Mouse (Mus musculus) intestine, embryonic 14.5 days (tissue): ENCODE results near the gene Zdhhc6. TPM values are rescaled to one million over a fixed set of nuclear protein-coding genes. Genes with fewer than 3 reads are reported as not detected.
A peak's percentile ranks its signal among the peaks of the same experiment; 100 is the strongest.

Experiments used
- ATAC-seq: fragments of 200-750 bp; cut with Nextera tagmentation; replicated peaks from 2 replicates; pipeline ENCODE4 v1.8.0; 2017; ENCODE audit warnings: low read depth, moderate number of reproducible peaks, moderate TSS enrichment, moderate library complexity; ENCODE audit not compliant: low FRiP score, low TSS enrichment
- DNase-seq: peaks from one replicate; pipeline ENCODE4 v3.0.0-alpha.2; 2018; ENCODE audit warnings: low spot score
- H3K27ac ChIP-seq: fragments of 300-500 bp; sonication (generic); 2 replicates; pipeline ENCODE4 v1.5.1; 2014; ENCODE audit warnings: low read depth, mild to moderate bottlenecking, control low read depth
- H3K27me3 ChIP-seq: fragments of 300-500 bp; sonication (generic); replicated peaks from 2 replicates; pipeline ENCODE4 v1.6.1; 2014; ENCODE audit warnings: low read length, control low read depth; ENCODE audit not compliant: control insufficient read depth, insufficient read depth
- H3K36me3 ChIP-seq: fragments of 300-500 bp; sonication (generic); 2 replicates; pipeline ENCODE4 v1.6.1; 2014; ENCODE audit warnings: low read length, control low read depth; ENCODE audit not compliant: control insufficient read depth, insufficient read depth
- H3K4me1 ChIP-seq: fragments of 300-500 bp; sonication (generic); replicated peaks from 2 replicates; pipeline ENCODE4 v1.6.1; 2014; ENCODE audit warnings: low read length, control low read depth, mixed read lengths; ENCODE audit not compliant: control insufficient read depth, insufficient read depth
- H3K4me2 ChIP-seq: fragments of 300-500 bp; sonication (generic); 2 replicates; pipeline ENCODE4 v1.6.1; 2014; ENCODE audit warnings: low read length
- H3K4me3 ChIP-seq: fragments of 300-500 bp; sonication (generic); 2 replicates; pipeline ENCODE4 v1.5.1; 2014; ENCODE audit warnings: low read depth, low read length, control low read depth, mixed read lengths
- H3K9ac ChIP-seq: fragments of 300-500 bp; sonication (generic); 2 replicates; pipeline ENCODE4 v1.6.1; 2014; ENCODE audit warnings: mild to moderate bottlenecking, low read length
- H3K9me3 ChIP-seq: fragments of 300-500 bp; sonication (generic); 2 replicates; pipeline ENCODE4 v1.6.1; 2016; ENCODE audit warnings: low read length, control low read depth; ENCODE audit not compliant: control insufficient read depth
- WGBS: fragments of 180-500 bp; shearing (Covaris S2); extraction: QIAGEN DNeasy Blood & Tissue Kit; methylation state at CpG from one replicate; pipeline ENCODE4 v1.1.7; 2014; 5-methylcytosine and 5-hydroxymethylcytosine counted together
- polyA plus RNA-seq: library from polyadenylated mRNA; unstranded; fragments of >200 nt; fragmentation: Nextera tagmentation; extraction: Ambion mirVana; gene quantifications from 2 replicates; pipeline ENCODE4 v1.2.1, GENCODE M21; 2014

The Zdhhc6 gene
- polyA plus RNA-seq, 1 experiment from 2014 or later = 102 TPM

- no peak for ATAC-seq
- Histone ChIP-seq H3K9me3 (no peaks in the 10 kb centered on the region), H3K27ac (no peak overlapping the region), H3K9ac (no peak overlapping the region), H3K4me3 (no peak overlapping the region), H3K4me2 (no peak overlapping the region), H3K27me3 (no peaks in the 10 kb centered on the region), H3K4me1 (no peaks in the 10 kb centered on the region), H3K36me3 (no peaks in the 10 kb centered on the region)
- DNase-seq = no peak
- WGBS = 26% methylated on average over 2 of the region's 2 CpGs
These were observed 79.8 kb downstream of the Zdhhc6 start for GRCm38 (mm10) chr19:55236026-55236425.

- no peak overlapping the region for H3K9ac ChIP-seq
- H3K27me3 ChIP-seq = no peaks in the 10 kb centered on the region
- no peaks in the 10 kb centered on the region for H3K9me3 ChIP-seq
- no peak overlapping the region for H3K27ac ChIP-seq
- ATAC-seq (peak; percentile 62; the same call in 1 of the 2 replicates), DNase-seq (no peak)
- no peak overlapping the region for H3K4me2 ChIP-seq
- H3K4me1 ChIP-seq = no peaks in the 10 kb centered on the region
- H3K36me3 ChIP-seq = no peaks in the 10 kb centered on the region
- H3K4me3 ChIP-seq = no peak overlapping the region
- 61% methylated on average over 8 of the region's 8 CpGs for WGBS
These were observed 83.7 kb downstream of the Zdhhc6 start for GRCm38 (mm10) chr19:55232136-55232535.

GRCm38 (mm10) chr19:55231081-55231480 is 84.8 kb downstream of the Zdhhc6 start:
- no peak overlapping the region for H3K4me2 ChIP-seq
- ATAC-seq = no peak
- H3K9ac ChIP-seq = no peak overlapping the region
- H3K36me3 ChIP-seq = no peaks in the 10 kb centered on the region
- H3K4me3 ChIP-seq = no peak overlapping the region
- no peaks in the 10 kb centered on the region for H3K27me3 ChIP-seq
- no peak overlapping the region for H3K27ac ChIP-seq
- no peaks in the 10 kb centered on the region for H3K9me3 ChIP-seq
- 74% methylated on average over 10 of the region's 10 CpGs for WGBS
- no peaks in the 10 kb centered on the region for H3K4me1 ChIP-seq
- no peak for DNase-seq

- ATAC-seq = no peak
- Histone ChIP-seq H3K36me3 (no peaks in the 10 kb centered on the region), H3K4me2 (no peak overlapping the region), H3K27ac (no peak overlapping the region), H3K9me3 (no peaks in the 10 kb centered on the region), H3K4me1 (no peaks in the 10 kb centered on the region), H3K4me3 (no peak overlapping the region), H3K9ac (no peak overlapping the region), H3K27me3 (no peaks in the 10 kb centered on the region)
- WGBS = 81% methylated on average over 7 of the region's 7 CpGs
- DNase-seq = no peak
These were observed 88.7 kb downstream of the Zdhhc6 start for GRCm38 (mm10) chr19:55227135-55227534.

- Histone ChIP-seq H3K4me3 (no peak overlapping the region), H3K36me3 (no peaks in the 10 kb centered on the region), H3K27ac (no peak overlapping the region), H3K4me2 (no peak overlapping the region), H3K4me1 (no peaks in the 10 kb centered on the region), H3K9me3 (no peaks in the 10 kb centered on the region), H3K9ac (no peak overlapping the region), H3K27me3 (no peaks in the 10 kb centered on the region)
- 75% methylated on average over 5 of the region's 5 CpGs for WGBS
- no peak for DNase-seq
- no peak for ATAC-seq
These were observed 89.2 kb downstream of the Zdhhc6 start for GRCm38 (mm10) chr19:55226621-55227020.

GRCm38 (mm10) chr19:55222268-55222667 is 93.6 kb downstream of the Zdhhc6 start:
- 88% methylated on average over 9 of the region's 9 CpGs for WGBS
- no peak for DNase-seq
- H3K4me1 ChIP-seq = peaks cover 2% of the 10 kb centered on the region; the same call in 1 of the 2 replicates

More at GRCm38 (mm10) chr19:55222268-55222667, 93.6 kb downstream of the Zdhhc6 start:
- Histone ChIP-seq H3K4me3 (no peak overlapping the region), H3K9me3 (no peaks in the 10 kb centered on the region), H3K36me3 (no peaks in the 10 kb centered on the region), H3K9ac (no peak overlapping the region), H3K4me2 (no peak overlapping the region), H3K27me3 (no peaks in the 10 kb centered on the region; the same call in 1 of the 2 replicates), H3K27ac (no peak overlapping the region)
- ATAC-seq = no peak

Other genes with a start within 250 kb of the Zdhhc6 start
- gene Gpam, start 188.8 kb downstream of the Zdhhc6 start, polyA plus RNA-seq = 22.6 and 24.1 TPM in 2 replicates
- not detected in 2 replicates for gene Tectb, start 135.3 kb downstream of the Zdhhc6 start, polyA plus RNA-seq
- gene Gucy2g, start 74.8 kb downstream of the Zdhhc6 start, polyA plus RNA-seq = not detected in 2 replicates
- 86.5 and 93.2 TPM in 2 replicates for gene Acsl5, start 64.1 kb downstream of the Zdhhc6 start, polyA plus RNA-seq
- gene Vti1a, start 263 bp upstream of the Zdhhc6 start, polyA plus RNA-seq = 23.5 and 24.6 TPM in 2 replicates